Mouse (Mus musculus) urinary bladder, postnatal 25 days (tissue): Measurements from ENCODE around the gene Phactr1.

Experiments used
- DNase-seq: peaks from one replicate; pipeline ENCODE4 v3.0.0; 2022; ENCODE audit warnings: low spot score

The Phactr1 gene

DNA sequence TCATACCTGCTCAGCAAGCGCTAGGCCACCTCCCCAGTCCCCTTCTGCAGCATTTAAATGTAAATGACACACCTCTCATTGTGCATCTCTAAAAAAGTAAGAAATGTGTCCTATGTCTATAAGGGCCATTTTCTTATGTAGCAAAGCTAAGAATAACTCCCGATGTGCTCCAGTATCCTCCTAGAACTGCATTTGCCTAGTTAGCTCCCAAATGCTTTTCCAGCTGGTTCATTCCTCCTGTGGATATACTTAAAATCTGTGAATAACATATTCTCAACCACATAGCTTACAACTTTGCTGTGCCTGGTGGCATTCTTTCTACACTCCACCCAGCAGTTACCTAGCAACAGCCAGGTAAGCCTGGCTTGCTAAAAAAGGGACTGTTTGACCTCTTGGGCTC is 349.8 kb downstream of the Phactr1 start:
- DNase-seq, result no peak

DNA sequence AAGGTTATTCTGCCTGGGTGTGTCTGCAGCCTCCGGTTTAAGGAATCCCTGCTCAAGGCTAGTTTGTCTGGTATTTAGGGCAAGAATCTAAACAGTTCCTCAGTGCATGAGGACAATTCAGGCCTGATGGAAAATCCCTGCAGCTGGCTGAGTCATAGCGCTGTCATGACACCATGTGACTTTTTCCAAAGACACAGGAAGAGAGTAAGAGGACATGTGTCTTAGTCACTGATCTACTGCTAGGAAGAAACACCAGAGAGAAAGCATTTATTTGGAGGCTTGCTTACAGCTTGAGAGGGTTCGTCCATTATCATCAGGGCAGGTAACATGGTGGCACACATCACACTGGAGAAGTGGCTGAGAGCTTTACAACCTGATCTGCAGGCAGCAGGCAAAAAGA is 352.0 kb downstream of the Phactr1 start:
- no peak for DNase-seq

DNA sequence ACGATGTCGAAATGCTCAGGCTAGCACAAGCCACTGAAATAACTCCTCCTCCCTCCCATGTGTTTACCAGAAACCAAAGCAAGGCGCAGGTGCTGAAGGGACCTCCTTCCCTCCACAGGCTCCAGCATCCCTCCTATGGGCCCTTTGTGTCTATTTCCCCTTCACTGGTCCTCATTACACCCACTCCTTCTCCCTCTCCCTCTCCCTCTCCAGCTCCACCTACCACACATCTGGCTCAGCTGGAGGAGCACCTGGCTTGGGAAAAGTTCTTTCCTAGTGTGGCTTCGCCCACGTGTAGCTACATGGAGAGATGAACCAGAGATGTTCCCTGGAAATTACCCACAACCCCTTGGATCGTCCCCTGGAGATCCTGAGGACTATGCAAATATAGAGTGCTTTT is 356.1 kb downstream of the Phactr1 start:
- DNase-seq, result no peak

DNA sequence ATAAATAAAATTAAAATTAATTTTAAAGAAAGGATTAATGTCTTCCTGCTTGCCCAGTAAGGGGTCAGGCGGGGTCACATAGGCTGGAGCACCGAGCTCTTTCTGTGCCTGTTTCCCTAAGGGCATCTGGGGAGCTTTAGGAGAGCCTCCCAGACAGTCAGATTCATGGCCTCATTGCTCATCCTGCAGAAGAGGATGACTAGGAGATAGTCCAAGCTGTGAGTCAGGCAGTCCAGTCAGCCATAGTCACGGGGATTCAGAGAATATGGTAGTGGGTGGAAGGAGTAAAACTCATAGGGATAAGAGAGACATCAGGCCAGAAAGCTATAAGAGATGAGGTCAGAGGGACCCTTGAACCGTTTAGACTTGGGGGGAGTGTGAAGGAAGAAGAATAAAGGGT is 362.3 kb downstream of the Phactr1 start:
- no peak for DNase-seq

DNA sequence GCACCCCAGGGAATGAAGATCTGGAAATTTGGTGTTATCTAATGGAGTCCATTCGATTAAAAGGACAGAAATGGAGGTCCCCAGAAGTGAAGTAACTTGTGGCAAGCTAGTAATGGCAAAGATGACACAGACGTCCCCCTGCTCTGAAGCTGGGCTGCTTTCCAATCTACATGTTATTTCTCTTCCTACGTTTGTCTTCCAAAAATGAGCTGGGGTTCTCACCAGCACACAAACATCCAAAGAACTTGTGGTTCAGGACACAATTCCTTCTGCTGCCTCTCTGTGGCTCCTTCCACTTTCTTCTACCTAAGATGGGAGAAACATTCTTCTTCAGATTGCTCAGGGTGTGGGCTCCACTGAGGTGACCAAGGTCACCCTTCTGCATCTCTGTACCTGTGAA is 368.1 kb downstream of the Phactr1 start:
- DNase-seq, result no peak

DNA sequence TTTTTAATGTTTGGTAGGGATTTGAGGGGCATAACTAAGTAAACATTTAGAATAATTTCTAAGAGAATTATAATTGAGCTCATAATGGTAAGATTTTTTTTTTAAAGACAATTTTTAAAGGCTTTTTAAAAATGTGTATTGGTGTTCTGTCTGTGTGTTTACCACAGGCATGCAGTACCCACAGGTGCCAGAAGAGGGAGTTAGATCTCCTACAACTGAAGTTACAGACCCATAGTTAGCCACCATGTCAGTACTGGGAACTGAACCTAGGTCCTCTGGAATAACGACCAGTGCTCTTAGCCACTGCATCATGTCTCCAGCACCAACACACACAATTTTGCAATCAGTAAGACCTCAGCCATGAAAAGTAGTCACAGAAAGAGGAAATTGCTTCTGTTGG is 372.8 kb downstream of the Phactr1 start:
- no peak for DNase-seq

DNA sequence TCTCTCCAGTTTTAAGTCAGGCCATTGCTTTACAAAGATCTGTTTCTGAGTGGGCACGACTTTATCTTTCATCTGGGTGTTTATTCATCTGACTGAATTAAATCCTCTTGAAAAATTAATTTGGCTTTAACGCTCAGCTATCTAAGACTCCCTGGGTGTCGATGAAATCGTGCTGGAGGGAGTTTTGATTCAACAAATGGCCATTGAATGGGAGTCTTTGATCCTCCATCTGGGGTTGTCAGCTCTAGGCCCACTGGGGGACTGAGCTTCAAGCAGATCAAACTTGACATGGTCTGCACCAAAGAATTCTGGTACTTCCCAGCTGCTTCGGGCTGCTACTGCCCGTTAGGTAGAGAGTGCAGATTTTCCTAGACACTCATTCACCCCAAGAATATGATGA is 374.7 kb downstream of the Phactr1 start:
- DNase-seq, result no peak

DNA sequence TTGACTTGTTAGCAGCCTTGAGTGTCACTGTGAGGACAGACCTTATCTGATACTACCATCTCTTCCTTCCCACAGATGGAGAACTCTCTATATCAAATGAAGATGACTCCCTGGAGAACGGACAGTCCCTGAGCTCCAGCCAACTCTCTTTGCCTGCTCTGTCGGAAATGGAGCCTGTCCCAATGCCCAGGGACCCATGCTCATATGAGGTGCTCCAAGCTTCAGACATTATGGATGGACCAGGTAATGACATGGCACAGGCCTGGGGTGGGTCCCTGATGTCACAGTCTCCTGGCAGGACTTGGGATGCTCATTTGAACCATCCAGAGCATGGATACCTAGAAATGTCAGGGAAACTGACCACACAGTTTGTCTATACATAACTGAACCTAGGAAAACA is 376.7 kb downstream of the Phactr1 start:
- DNase-seq, result no peak

DNA sequence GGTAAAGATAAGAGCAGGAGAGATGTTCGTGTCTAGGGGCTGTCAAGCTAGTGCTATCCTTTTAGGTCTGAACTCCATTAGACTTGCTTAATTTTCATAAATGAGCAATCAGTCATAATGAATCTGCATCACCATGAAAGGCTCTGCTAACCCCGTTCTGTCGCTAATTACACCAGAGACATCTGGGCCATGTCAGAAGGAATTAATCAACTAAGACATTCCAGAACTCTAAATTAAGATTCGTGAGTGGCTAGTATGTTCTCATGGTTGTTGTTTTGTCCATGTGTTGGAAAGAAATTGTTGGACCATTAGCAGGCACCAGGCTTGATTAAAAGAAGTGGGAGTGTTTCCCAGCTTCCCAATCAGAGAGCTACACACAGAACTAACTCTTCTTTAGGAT is 382.9 kb downstream of the Phactr1 start:
- DNase-seq, result no peak

DNA sequence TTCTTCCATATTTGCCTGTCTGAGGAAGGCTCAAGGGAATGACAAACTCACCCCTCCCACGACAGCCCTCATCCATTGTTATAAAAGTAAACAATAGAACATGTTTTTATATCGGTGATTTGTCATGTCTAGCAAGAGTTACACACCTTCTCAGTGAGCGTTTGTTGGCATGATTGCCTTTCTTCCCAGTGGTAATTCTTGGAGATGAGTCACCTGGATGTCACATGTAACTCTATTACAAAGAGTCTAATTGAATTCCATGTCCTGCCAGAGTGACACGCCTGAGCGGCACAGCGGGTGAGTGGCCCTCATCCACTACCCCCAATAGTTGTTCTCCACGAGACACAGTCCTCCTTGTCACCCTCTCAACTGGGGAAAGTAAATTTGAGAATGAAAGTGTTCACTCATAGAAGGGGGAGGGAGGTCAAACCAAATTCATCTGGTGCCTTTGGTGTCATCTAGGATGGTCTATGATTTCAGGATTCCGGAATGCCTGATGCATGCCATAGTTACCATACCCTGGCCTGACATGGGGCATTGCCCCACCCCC is 388.4 kb downstream of the Phactr1 start:
- no peak for DNase-seq

DNA sequence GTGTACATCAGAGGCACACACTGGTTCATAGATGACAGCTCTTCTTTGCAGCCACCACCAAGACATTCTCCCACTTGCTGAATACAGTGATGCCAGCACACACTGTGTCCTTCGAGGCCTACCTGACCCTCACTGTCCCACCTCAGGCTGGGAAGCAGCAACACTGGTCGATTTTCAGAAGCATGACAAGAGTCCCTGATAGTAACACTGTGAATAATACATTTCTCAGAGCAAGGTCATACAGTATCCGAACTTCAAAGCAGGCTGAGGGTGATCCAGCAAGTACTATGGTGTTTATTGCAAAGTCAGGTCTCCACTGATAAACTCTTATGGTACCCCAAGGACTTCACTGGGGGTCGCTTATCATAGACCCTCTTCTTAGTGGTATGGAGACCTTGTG is 390.1 kb downstream of the Phactr1 start:
- no peak for DNase-seq

DNA sequence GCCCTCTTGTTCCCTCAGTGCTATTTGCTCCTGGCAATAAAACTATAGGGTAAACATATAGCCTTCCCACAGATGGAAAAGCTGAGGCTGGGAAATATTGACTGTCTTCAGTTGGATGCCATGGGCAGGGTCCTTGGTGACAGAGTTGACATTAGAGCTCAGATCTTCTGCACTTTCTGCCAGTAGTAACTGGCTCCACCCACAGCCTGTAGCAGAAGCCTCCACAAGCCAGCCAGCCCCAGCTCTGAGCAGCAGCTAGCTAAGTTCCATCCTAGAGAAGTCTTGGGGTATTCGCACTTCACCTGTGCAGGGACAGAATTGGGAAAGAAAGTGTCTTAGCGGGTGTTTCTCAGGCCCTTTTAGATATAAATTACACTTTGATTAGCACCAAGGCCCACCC is 390.5 kb downstream of the Phactr1 start:
- no peak for DNase-seq

DNA sequence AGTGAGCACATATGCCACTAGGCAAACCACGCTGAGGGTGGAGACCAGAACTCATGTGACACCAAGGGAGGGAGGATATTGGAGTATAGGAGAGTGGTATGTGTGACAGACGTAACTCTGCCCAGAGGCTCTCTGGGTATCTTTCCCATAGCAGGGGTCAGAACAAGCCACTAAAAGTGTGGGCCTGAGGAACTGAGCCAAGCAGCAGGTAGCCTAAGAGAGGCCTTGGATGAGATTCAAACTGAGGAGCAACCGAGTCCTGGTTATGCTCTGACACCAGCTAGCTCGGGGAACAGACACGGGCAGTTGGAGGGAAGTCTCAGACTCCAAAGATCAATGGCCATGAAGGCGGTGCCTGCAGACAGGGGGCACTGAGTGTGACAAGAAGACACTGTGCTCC is 395.0 kb downstream of the Phactr1 start:
- no peak for DNase-seq

DNA sequence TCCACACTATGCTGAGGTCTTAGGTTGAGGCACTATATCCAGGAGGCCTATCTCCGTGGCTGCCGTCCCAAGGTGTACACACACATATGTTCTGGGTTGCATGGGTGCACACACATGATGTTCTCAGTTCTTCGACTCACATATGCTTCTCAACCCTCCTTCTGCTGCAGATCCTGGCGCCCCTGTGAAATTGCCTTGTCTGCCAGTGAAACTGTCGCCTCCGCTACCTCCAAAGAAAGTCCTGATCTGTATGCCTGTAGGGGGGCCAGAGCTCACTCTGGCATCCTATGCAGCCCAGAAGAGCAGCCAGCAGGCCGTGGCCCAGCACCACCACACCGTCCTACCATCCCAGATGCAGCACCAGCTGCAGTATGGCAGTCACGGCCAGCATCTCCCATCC is 397.1 kb downstream of the Phactr1 start:
- DNase-seq, result no peak

DNA sequence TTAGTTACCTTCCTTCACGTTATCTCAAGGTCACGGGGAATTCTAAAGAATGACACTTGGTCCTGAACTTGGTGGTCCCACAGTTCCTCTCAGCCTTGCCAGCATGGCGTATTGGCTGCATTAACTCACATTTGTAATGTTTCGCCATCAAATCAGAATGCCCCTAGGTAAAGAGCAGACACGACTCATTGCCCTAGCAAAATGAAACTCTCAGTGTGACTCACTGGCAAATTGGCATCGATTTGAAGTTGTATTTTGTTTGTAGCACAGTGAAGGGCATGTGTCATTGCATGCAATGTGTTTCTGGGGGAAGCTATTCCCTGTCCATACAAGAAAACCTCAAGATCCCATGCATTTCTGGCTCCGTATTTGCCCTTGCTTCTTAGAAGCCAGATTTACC is 404.8 kb downstream of the Phactr1 start:
- DNase-seq, result no peak

DNA sequence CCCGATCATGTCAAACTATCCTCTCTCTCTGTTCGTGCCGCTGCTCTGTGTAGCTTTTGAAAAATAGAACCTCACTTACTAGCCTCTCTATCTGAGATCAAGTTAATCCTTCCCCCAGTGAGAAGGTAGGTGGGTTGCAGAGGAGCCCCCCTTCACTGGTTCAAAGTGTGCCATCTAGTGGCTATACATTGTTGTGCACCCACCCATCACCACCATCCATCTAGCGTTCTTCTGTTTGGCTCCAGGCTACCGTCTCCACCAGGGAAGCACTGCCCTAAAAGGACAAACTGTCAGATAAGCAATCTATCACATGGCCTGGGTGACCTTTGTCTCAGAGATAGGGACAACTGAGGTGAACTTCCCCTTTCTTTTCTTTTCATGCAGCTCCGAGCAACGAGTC is 413.9 kb downstream of the Phactr1 start:
- DNase-seq, result no peak

DNA sequence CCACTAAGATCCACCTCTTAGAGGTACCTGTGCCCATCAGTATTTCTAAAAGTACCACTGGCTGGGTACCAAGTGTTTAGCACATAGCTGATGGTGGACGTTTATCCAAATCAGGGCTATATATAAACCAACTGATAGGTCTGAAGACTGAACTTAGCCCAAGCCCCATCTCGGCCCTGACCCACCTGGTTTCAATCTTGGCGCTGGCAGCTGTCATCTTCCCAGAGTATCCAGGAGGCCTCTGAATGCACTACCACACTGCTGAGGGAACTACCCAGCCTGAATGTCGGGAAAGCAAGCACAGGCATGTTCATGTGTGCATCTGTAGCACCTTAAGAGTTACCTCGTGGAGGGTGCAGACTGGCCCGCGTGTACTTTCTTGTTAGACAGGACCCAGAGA is 422.5 kb downstream of the Phactr1 start:
- no peak for DNase-seq

DNA sequence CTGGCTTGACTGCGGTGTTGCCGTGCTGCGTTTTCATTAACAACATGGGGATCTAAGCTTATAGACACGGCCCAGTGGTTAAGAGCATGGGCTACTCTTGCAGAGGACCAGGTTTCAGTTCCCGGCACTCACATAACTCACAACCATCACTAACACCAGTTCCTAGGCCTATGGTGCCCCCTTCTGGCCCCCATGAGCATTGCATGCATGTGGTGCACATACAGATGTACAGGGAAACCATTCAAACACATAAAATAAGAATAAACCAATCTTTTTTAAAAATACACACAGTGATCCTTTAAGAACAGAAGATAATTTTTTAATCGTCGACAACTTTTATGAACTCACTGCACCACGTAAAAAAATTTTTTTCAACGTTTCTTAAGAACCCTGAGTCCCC is 424.1 kb downstream of the Phactr1 start:
- no peak for DNase-seq

DNA sequence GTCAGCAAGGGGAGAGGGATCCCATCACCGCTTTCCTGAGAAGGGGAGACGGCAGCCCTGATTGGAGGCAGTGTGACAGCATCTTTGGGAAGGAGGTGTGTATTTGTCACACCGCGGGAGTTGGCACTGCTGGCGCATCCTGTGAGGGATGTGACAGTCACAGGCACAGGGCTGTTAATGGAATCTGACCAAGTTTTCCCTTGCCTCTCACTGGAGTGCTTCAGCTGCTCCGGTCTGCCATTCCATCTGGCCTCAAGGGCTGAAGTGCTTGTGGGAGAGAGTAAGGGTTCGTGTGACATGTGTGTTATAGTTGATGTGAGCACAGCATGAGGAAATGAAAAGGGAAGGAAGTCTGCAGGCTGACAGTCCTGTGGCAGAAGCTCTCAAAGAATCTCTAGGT is 431.9 kb downstream of the Phactr1 start:
- no peak for DNase-seq

DNA sequence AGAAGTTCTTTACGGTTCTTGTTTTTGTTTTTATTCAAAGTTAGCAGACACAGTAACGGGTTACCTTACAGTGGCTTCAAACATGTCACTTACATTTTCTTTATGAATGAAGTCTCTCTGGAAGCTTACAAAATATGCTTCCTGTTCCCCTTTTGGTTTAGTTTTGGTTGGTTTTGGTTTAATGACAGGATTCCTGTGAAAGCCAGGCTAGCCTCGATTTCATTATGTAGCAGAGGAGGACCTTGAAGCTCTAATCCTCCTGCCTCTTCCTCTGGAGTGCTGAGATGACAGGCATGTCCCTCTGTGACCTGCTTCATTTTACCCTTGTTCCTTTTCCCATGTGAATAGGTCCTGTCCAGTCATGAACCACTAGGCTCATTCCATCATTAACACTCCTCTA is 432.3 kb downstream of the Phactr1 start:
- no peak for DNase-seq

DNA sequence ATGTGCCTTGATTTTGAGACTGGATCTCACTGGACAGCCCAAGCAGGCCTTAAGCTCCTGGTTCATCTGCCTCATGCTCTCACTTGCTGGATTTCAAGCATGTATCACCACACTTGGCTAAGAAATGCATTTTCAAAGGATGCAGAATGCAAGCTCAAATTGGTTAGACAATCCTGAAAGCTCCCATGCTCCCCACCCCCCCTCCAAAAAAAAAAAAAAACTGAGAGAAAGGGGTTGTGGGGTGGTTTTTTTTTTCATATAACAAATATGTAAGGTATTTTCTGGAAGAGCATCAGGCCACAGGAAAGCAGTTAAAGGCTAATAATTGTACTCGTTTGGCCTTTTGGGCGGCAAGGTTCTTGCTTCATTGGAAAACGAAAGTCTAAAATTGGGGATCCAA is 432.7 kb downstream of the Phactr1 start:
- no peak for DNase-seq

DNA sequence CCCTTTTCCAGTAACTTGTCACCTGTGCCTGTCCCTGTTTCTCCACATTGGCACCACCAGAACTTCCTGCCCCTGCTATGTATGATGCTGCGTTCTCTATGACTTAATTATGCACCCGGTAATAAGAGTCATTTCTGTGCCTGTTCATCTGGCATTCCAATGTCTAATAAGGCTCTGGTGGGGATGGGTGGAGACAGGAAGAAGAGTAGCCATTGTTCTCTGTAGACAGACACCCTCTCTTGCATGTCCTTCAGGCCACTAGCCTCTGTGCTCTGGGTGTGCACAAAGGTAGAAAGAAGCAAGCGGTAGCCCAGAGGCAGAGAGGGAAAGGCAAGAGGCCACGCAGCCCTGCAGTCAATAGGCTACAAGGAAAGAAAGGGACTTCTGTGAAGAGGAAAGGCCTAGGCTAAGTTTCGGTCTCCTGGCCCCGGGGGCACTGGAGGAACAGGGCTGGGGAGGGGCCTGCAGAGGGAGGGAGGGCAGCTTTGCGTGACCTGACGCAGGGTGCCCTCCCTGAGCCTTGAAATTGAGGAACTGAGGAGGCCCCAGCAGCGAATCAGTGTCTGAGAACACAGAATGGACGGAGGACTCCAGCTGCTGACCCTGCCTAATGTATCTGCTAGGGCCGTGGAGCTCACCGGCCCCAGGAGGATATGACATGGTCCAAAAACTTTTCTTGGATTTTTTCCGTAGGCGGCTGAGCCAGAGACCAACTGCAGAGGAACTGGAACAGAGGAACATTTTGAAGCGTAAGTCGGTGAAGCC is 442.1 kb downstream of the Phactr1 start:
- no peak for DNase-seq

DNA sequence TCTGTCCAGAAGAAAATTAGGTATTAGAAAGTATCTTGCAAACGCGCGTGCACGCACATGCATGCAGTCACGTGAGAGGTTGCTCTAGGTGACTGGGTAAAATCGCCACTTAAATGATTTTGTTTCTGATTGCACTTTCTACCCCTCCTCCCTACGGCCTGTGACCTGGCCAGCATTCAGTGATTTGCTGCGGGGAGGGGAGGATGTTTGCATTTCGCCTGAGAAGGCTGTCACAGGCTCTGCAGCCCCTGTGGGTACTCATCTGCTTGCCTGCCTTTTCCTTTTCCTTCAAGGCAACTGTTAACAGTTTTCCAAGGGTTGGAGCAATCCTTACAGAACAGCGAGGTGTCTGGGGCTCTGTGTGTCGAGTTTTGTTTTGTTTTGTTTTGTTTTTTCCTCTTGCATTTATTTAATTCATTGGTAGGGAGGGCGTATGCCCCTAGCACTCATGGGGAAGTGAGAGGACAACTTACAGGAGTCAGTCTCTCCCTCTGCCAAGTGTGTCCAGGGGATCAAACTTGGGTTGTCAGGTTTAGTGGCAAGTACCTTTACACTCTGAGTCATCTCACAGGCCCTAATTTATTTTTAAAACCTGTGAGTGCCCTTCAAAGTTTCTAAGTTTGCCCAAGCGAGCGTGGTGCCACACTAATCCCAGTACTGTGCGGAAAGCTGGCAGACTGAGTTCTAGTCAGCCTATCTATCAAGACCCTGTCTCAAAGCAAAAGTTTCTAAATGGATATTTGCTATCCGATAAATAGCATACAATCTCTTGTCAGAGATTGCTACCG is 443.7 kb downstream of the Phactr1 start:
- DNase-seq, result no peak

DNA sequence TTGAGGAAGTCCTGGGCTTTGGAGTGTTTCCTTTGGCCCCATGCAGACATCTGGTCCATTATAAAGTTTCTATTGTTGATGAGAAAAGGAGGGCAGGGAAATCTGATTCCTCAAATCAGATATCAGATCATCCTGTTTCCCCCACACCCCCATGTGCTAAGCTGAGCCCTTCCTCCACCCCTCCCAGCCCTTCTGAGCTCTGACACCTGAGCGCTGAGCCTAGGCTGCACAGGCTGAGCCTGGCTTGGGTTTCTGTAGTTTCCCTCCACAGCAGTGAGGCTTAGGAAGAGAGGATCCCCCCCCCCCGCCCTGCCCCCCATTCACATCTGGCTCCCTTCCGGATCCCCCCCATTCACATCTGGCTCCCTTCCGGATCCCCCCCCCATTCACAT is 444.3 kb downstream of the Phactr1 start:
- DNase-seq, result no peak
